Mouse (Mus musculus): ENCODE measurements around the gene Tnni2. TPM values are rescaled to one million over a fixed set of nuclear protein-coding genes. Genes with fewer than 3 reads are reported as not detected.
A peak's percentile ranks its signal among the peaks of the same experiment; 100 is the strongest.

Tnni2 gene
- 1.7 and 3.2 TPM in 2 replicates for polyA plus RNA-seq (2014; fragmentation: Nextera tagmentation; extraction: Ambion mirVana)

- Histone ChIP-seq H3K27ac (ENCODE audit: low read depth) (peak within 1 kb of the TSS; percentile 80), H3K4me2 (ENCODE audit: low read length) (no peak within 1 kb of the TSS), H3K9me3 (ENCODE audit: control insufficient read depth, low read length) (no peaks in the 10 kb centered on the region), H3K9ac (ENCODE audit: low read length) (peak within 1 kb of the TSS; percentile 27; the same call in 1 of the 2 replicates), H3K27me3 (replicated peaks; ENCODE audit: control insufficient read depth, insufficient read depth, low read length) (no peaks in the 10 kb centered on the region), H3K36me3 (ENCODE audit: control insufficient read depth, insufficient read depth, low read length) (no peaks in the 10 kb centered on the region), H3K4me1 (replicated peaks; ENCODE audit: control insufficient read depth, insufficient read depth, low read length) (peaks cover 20% of the 10 kb centered on the region), H3K4me3 (ENCODE audit: low read depth, low read length) (no peak within 1 kb of the TSS)
- ATAC-seq (replicated peaks; ENCODE audit: low FRiP score, low TSS enrichment, low read depth) (no peak), DNase-seq (ENCODE audit: low spot score) (no peak)
- 75% methylated on average over 9 of the region's 9 CpGs for WGBS
Measured at GRCm38 (mm10) chr7:142441585-142441984, at the start of gene Tnni2. Tnni2 (plus strand) TSS chr7:142441808.

- H3K4me3 ChIP-seq (ENCODE audit: low read depth, low read length): no peak overlapping the region
- no peaks in the 10 kb centered on the region for H3K4me1 ChIP-seq (replicated peaks; ENCODE audit: control insufficient read depth, insufficient read depth, low read length)
- H3K36me3 ChIP-seq (ENCODE audit: control insufficient read depth, insufficient read depth, low read length): no peaks in the 10 kb centered on the region
- no peak overlapping the region for H3K4me2 ChIP-seq (ENCODE audit: low read length)
- H3K9ac ChIP-seq (ENCODE audit: low read length): no peak overlapping the region
- H3K9me3 ChIP-seq (ENCODE audit: control insufficient read depth, low read length): no peaks in the 10 kb centered on the region
- WGBS: 33% methylated on average over 4 of the region's 4 CpGs
- DNase-seq (ENCODE audit: low spot score) (no peak), ATAC-seq (replicated peaks; ENCODE audit: low FRiP score, low TSS enrichment, low read depth) (no peak)
- no peaks in the 10 kb centered on the region for H3K27me3 ChIP-seq (replicated peaks; ENCODE audit: control insufficient read depth, insufficient read depth, low read length)
- no peak overlapping the region for H3K27ac ChIP-seq (ENCODE audit: low read depth)
Measured at GRCm38 (mm10) chr7:142393191-142393590, 48.4 kb upstream of the Tnni2 start.

GRCm38 (mm10) chr7:142394261-142395190, 47.1 kb upstream of the Tnni2 start:
- no peaks in the 10 kb centered on the region for H3K36me3 ChIP-seq (ENCODE audit: control insufficient read depth, insufficient read depth, low read length)
- H3K4me1 ChIP-seq (replicated peaks; ENCODE audit: control insufficient read depth, insufficient read depth, low read length): no peaks in the 10 kb centered on the region
- no peak overlapping the region for H3K4me2 ChIP-seq (ENCODE audit: low read length)
- no peaks in the 10 kb centered on the region for H3K27me3 ChIP-seq (replicated peaks; ENCODE audit: control insufficient read depth, insufficient read depth, low read length)
- H3K9ac ChIP-seq (ENCODE audit: low read length): no peak overlapping the region
- no peaks in the 10 kb centered on the region for H3K9me3 ChIP-seq (ENCODE audit: control insufficient read depth, low read length)
- no peak for ATAC-seq (replicated peaks; ENCODE audit: low FRiP score, low TSS enrichment, low read depth)
- 74% methylated on average over 6 of the region's 6 CpGs for WGBS
- DNase-seq (ENCODE audit: low spot score): no peak
- H3K27ac ChIP-seq (ENCODE audit: low read depth): no peak overlapping the region
- no peak overlapping the region for H3K4me3 ChIP-seq (ENCODE audit: low read depth, low read length)

GRCm38 (mm10) chr7:142395472-142395871, 46.1 kb upstream of the Tnni2 start:
- Histone ChIP-seq H3K36me3 (ENCODE audit: control insufficient read depth, insufficient read depth, low read length) (no peaks in the 10 kb centered on the region), H3K4me2 (ENCODE audit: low read length) (no peak overlapping the region), H3K4me1 (replicated peaks; ENCODE audit: control insufficient read depth, insufficient read depth, low read length) (no peaks in the 10 kb centered on the region), H3K9me3 (ENCODE audit: control insufficient read depth, low read length) (no peaks in the 10 kb centered on the region), H3K27ac (ENCODE audit: low read depth) (no peak overlapping the region), H3K9ac (ENCODE audit: low read length) (no peak overlapping the region), H3K4me3 (ENCODE audit: low read depth, low read length) (no peak overlapping the region), H3K27me3 (replicated peaks; ENCODE audit: control insufficient read depth, insufficient read depth, low read length) (no peaks in the 10 kb centered on the region)
- ATAC-seq (replicated peaks; ENCODE audit: low FRiP score, low TSS enrichment, low read depth) (no peak), DNase-seq (ENCODE audit: low spot score) (no peak)
- WGBS: 87% methylated on average over 4 of the region's 4 CpGs

GRCm38 (mm10) chr7:142396611-142397010, 45.0 kb upstream of the Tnni2 start:
- no peaks in the 10 kb centered on the region for H3K27me3 ChIP-seq (replicated peaks; ENCODE audit: control insufficient read depth, insufficient read depth, low read length)
- ATAC-seq (replicated peaks; ENCODE audit: low FRiP score, low TSS enrichment, low read depth) (no peak), DNase-seq (ENCODE audit: low spot score) (no peak)
- WGBS: 100% methylated on average over 1 of the region's 1 CpGs
- H3K9me3 ChIP-seq (ENCODE audit: control insufficient read depth, low read length): no peaks in the 10 kb centered on the region
- H3K36me3 ChIP-seq (ENCODE audit: control insufficient read depth, insufficient read depth, low read length): no peaks in the 10 kb centered on the region
- H3K4me2 ChIP-seq (ENCODE audit: low read length): no peak overlapping the region
- no peak overlapping the region for H3K27ac ChIP-seq (ENCODE audit: low read depth)
- H3K4me1 ChIP-seq (replicated peaks; ENCODE audit: control insufficient read depth, insufficient read depth, low read length): no peaks in the 10 kb centered on the region
- H3K4me3 ChIP-seq (ENCODE audit: low read depth, low read length): no peak overlapping the region
- no peak overlapping the region for H3K9ac ChIP-seq (ENCODE audit: low read length)

- no peak overlapping the region for H3K4me2 ChIP-seq (ENCODE audit: low read length)
- H3K4me1 ChIP-seq (replicated peaks; ENCODE audit: control insufficient read depth, insufficient read depth, low read length): no peaks in the 10 kb centered on the region
- WGBS: 71% methylated on average over 2 of the region's 2 CpGs
- H3K36me3 ChIP-seq (ENCODE audit: control insufficient read depth, insufficient read depth, low read length): no peaks in the 10 kb centered on the region
- no peak overlapping the region for H3K9ac ChIP-seq (ENCODE audit: low read length)
- no peak for DNase-seq (ENCODE audit: low spot score)
- H3K9me3 ChIP-seq (ENCODE audit: control insufficient read depth, low read length): no peaks in the 10 kb centered on the region
- no peaks in the 10 kb centered on the region for H3K27me3 ChIP-seq (replicated peaks; ENCODE audit: control insufficient read depth, insufficient read depth, low read length)
- no peak overlapping the region for H3K27ac ChIP-seq (ENCODE audit: low read depth)
- H3K4me3 ChIP-seq (ENCODE audit: low read depth, low read length): no peak overlapping the region
- no peak for ATAC-seq (replicated peaks; ENCODE audit: low FRiP score, low TSS enrichment, low read depth)
Measured at GRCm38 (mm10) chr7:142398052-142398451, 43.6 kb upstream of the Tnni2 start.

- H3K4me1 ChIP-seq (replicated peaks; ENCODE audit: control insufficient read depth, insufficient read depth, low read length): no peaks in the 10 kb centered on the region
- DNase-seq (ENCODE audit: low spot score) (no peak), ATAC-seq (replicated peaks; ENCODE audit: low FRiP score, low TSS enrichment, low read depth) (no peak)
- no peak overlapping the region for H3K27ac ChIP-seq (ENCODE audit: low read depth)
- H3K9ac ChIP-seq (ENCODE audit: low read length): no peak overlapping the region
- 78% methylated on average over 1 of the region's 1 CpGs for WGBS
- H3K27me3 ChIP-seq (replicated peaks; ENCODE audit: control insufficient read depth, insufficient read depth, low read length): no peaks in the 10 kb centered on the region
- no peak overlapping the region for H3K4me3 ChIP-seq (ENCODE audit: low read depth, low read length)
- H3K36me3 ChIP-seq (ENCODE audit: control insufficient read depth, insufficient read depth, low read length): no peaks in the 10 kb centered on the region
- no peaks in the 10 kb centered on the region for H3K9me3 ChIP-seq (ENCODE audit: control insufficient read depth, low read length)
- no peak overlapping the region for H3K4me2 ChIP-seq (ENCODE audit: low read length)
Measured at GRCm38 (mm10) chr7:142399250-142399649, 42.4 kb upstream of the Tnni2 start.

GRCm38 (mm10) chr7:142400112-142400749, 41.4 kb upstream of the Tnni2 start:
- Histone ChIP-seq H3K4me3 (ENCODE audit: low read depth, low read length) (no peak overlapping the region), H3K36me3 (ENCODE audit: control insufficient read depth, insufficient read depth, low read length) (no peaks in the 10 kb centered on the region), H3K9ac (ENCODE audit: low read length) (no peak overlapping the region), H3K27ac (ENCODE audit: low read depth) (no peak overlapping the region), H3K27me3 (replicated peaks; ENCODE audit: control insufficient read depth, insufficient read depth, low read length) (no peaks in the 10 kb centered on the region), H3K9me3 (ENCODE audit: control insufficient read depth, low read length) (no peaks in the 10 kb centered on the region), H3K4me2 (ENCODE audit: low read length) (no peak overlapping the region), H3K4me1 (replicated peaks; ENCODE audit: control insufficient read depth, insufficient read depth, low read length) (no peaks in the 10 kb centered on the region)
- DNase-seq (ENCODE audit: low spot score): no peak
- 66% methylated on average over 7 of the region's 7 CpGs for whole genome bisulfite sequencing
- no peak for ATAC-seq (replicated peaks; ENCODE audit: low FRiP score, low TSS enrichment, low read depth)

All from intestine, embryonic 14.5 days (tissue).